Comparison of ENCODE assay signal across 9 mouse cellular contexts in the genomic region with DNA sequence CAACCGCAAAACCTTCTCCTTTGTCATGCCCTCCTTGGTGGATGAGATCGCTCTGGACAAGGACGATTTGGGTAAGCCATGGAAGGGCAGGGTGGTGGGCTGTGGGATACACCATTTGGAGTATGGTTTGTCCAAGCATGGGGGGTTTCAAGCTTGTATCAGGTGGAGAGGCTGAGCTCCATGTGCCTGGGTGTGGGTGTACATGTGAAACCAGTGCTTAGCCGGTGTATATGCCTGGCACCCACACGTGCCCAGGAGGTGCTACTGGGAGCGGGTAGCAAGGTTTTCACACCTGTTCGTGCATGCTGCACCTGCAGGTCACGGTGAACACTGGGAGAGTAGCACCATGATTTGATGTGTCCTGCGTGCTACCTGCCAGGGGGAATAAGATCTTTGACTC. TPM values are rescaled to one million over a fixed set of nuclear protein-coding genes. Genes with fewer than 3 reads are reported as not detected.
A peak's percentile ranks its signal among the peaks of the same experiment; 100 is the strongest.
DNase-seq lines count a peak whose midpoint lies in the region; ATAC-seq and TF ChIP-seq lines count a peak whose summit lies in the region.
"Had no signal": no experiment of that assay in that cellular context is flagged by ENCODE, and none has a peak within 500 bp of the region (broad histone marks: within the 10 kb centered on the region; RNA-seq: fewer than 3 reads in every experiment).

No protein-coding gene starts in this region.

- WGBS in forebrain, embryonic 13.5 days, result 82% methylated on average over 9 of the region's 9 CpGs
- 79% methylated on average over 9 of the region's 9 CpGs for WGBS in limb, embryonic 13.5 days

- peak overlapping the region; percentile 99 for H3K4me2 ChIP-seq in forebrain, embryonic 13.5 days
- peak overlapping the region; percentile 98 for H3K4me2 ChIP-seq in limb, embryonic 13.5 days (replicated peaks)

- peaks cover 18% of the 10 kb centered on the region for H3K4me1 ChIP-seq in forebrain, embryonic 13.5 days
- peaks cover 14% of the 10 kb centered on the region for H3K4me1 ChIP-seq in limb, embryonic 13.5 days

- intact Hi-C loops in left cerebral cortex, adult 2 months (cut with DNase I), result no loop called here
- intact Hi-C loops in left cerebral cortex, postnatal 10 days (cut with DNase I), result no loop called here

- no peaks in the 10 kb centered on the region for H3K9me3 ChIP-seq in forebrain, embryonic 13.5 days (replicated peaks)
- H3K9me3 ChIP-seq in limb, embryonic 13.5 days, result no peaks in the 10 kb centered on the region

- no peak for TF ChIP-seq CTCF in left cerebral cortex, adult 2 months (IDR thresholded peaks at IDR 0.05)

- ATAC-seq in forebrain, embryonic 13.5 days, result no peak
- no peak for ATAC-seq in limb, embryonic 13.5 days (ENCODE audit: low FRiP score, low read depth)
- no peak for ATAC-seq in megakaryocyte-erythroid progenitor cell, adult 5-6 weeks (replicated peaks; ENCODE audit: low FRiP score, low TSS enrichment, poor library complexity, severe bottlenecking)

- no peak for DNase-seq in left cerebral cortex, adult 2 months (ENCODE audit: extremely low spot score in 1 of 2, low spot score in 2 of 2)
- no peak for DNase-seq in left cerebral cortex, postnatal 10 days (ENCODE audit: extremely low spot score in 1 of 2, low spot score in 2 of 2)
- DNase-seq in skeletal muscle tissue, adult 2 months (ENCODE audit: low read depth, low spot score), result peak; percentile 62
- DNase-seq in urinary bladder, adult 18-20 months (ENCODE audit: low spot score in 2 of 2), result no peak
- DNase-seq: embryo, embryonic 11 days; lung, postnatal 14 days had no signal

- peak overlapping the region; percentile 93 for H3K27ac ChIP-seq in left cerebral cortex, adult 2 months
- no peak overlapping the region for H3K27ac ChIP-seq in forebrain, embryonic 13.5 days
- no peak overlapping the region for H3K27ac ChIP-seq in limb, embryonic 13.5 days

- H3K36me3 ChIP-seq in forebrain, embryonic 13.5 days (ENCODE audit: poor library complexity, severe bottlenecking), result peaks cover 46% of the 10 kb centered on the region
- H3K36me3 ChIP-seq in limb, embryonic 13.5 days, result peaks cover 41% of the 10 kb centered on the region

- no peaks in the 10 kb centered on the region for H3K27me3 ChIP-seq in forebrain, embryonic 13.5 days
- H3K27me3 ChIP-seq in limb, embryonic 13.5 days, result peaks cover 14% of the 10 kb centered on the region

- H3K4me3 ChIP-seq in left cerebral cortex, adult 2 months, result peak overlapping the region; percentile 72
- no peak overlapping the region for H3K4me3 ChIP-seq in forebrain, embryonic 13.5 days
- H3K4me3 ChIP-seq in limb, embryonic 13.5 days, result peak overlapping the region; percentile 72; the same call in 1 of the 2 replicates

- H3K9ac ChIP-seq in forebrain, embryonic 13.5 days, result 0 out of 2 replicates have a peak overlapping the region, but pooled peaks have one; percentile 85
- H3K9ac ChIP-seq in limb, embryonic 13.5 days, result peak overlapping the region; percentile 82; the same call in 1 of the 2 replicates

RNA-seq across cellular contexts. Expression of a gene that starts 1.9 kb away (rescaled TPM):
- total RNA-seq in left cerebral cortex, adult 2 months (2021), result 10 to 100 TPM; 25.3 to 28.4 TPM
- total RNA-seq in left cerebral cortex, postnatal 10 days (2021), result 10 to 100 TPM; 36.9 to 40.1 TPM
- polyA plus RNA-seq in forebrain, embryonic 13.5 days (2015; fragmentation: Nextera tagmentation; extraction: Ambion mirVana), result 23.3 and 29.6 TPM in 2 replicates
- 11.1 and 11.5 TPM in 2 replicates for polyA plus RNA-seq in limb, embryonic 13.5 days (2015; fragmentation: Nextera tagmentation; extraction: Ambion mirVana)
- 20.5 and 32.2 TPM in 2 replicates for total RNA-seq in megakaryocyte-erythroid progenitor cell, adult 5-6 weeks (2014; fragmentation: Nextera tagmentation)
- total RNA-seq in megakaryocyte-erythroid progenitor cell, adult 5-6 weeks (2017), result 11.4 and 43.0 TPM in 2 replicates

RNA-seq across cellular contexts. Expression of a gene that starts 8.4 kb away (rescaled TPM):
- 100 to 1,000 TPM; 644 to 664 TPM for total RNA-seq in left cerebral cortex, adult 2 months (2021)
- 100 to 1,000 TPM; 711 to 765 TPM for total RNA-seq in left cerebral cortex, postnatal 10 days (2021)
- polyA plus RNA-seq in forebrain, embryonic 13.5 days (2015; fragmentation: Nextera tagmentation; extraction: Ambion mirVana), result 1,416 and 1,661 TPM in 2 replicates
- polyA plus RNA-seq in limb, embryonic 13.5 days (2015; fragmentation: Nextera tagmentation; extraction: Ambion mirVana), result 1,961 and 2,001 TPM in 2 replicates
- total RNA-seq in megakaryocyte-erythroid progenitor cell, adult 5-6 weeks (2014; fragmentation: Nextera tagmentation), result 4,337 and 4,372 TPM in 2 replicates
- 1,747 and 2,464 TPM in 2 replicates for total RNA-seq in megakaryocyte-erythroid progenitor cell, adult 5-6 weeks (2017)

RNA-seq across cellular contexts. Expression of a gene that starts 8.8 kb away (rescaled TPM):
- 10 to 100 TPM; 66.8 to 70.2 TPM for total RNA-seq in left cerebral cortex, adult 2 months (2021)
- 10 to 100 TPM; 75.3 to 87.2 TPM for total RNA-seq in left cerebral cortex, postnatal 10 days (2021)
- polyA plus RNA-seq in forebrain, embryonic 13.5 days (2015; fragmentation: Nextera tagmentation; extraction: Ambion mirVana), result 311 and 314 TPM in 2 replicates
- 160 and 165 TPM in 2 replicates for polyA plus RNA-seq in limb, embryonic 13.5 days (2015; fragmentation: Nextera tagmentation; extraction: Ambion mirVana)
- 71.6 and 116 TPM in 2 replicates for total RNA-seq in megakaryocyte-erythroid progenitor cell, adult 5-6 weeks (2014; fragmentation: Nextera tagmentation)
- total RNA-seq in megakaryocyte-erythroid progenitor cell, adult 5-6 weeks (2017), result 28.4 and 36.8 TPM in 2 replicates

RNA-seq across cellular contexts. Expression of a gene that starts 19.3 kb away (rescaled TPM):
- total RNA-seq in left cerebral cortex, adult 2 months (2021), result 100 to 1,000 TPM; 127 to 139 TPM
- 10 to 100 TPM; 87.1 to 89.3 TPM for total RNA-seq in left cerebral cortex, postnatal 10 days (2021)
- polyA plus RNA-seq in forebrain, embryonic 13.5 days (2015; fragmentation: Nextera tagmentation; extraction: Ambion mirVana), result 22.4 and 26.5 TPM in 2 replicates
- polyA plus RNA-seq in limb, embryonic 13.5 days (2015; fragmentation: Nextera tagmentation; extraction: Ambion mirVana), result 30.9 and 36.8 TPM in 2 replicates
- total RNA-seq in megakaryocyte-erythroid progenitor cell, adult 5-6 weeks (2014; fragmentation: Nextera tagmentation), result 45.1 and 45.6 TPM in 2 replicates
- total RNA-seq in megakaryocyte-erythroid progenitor cell, adult 5-6 weeks (2017), result 56.5 and 77.5 TPM in 2 replicates

RNA-seq across cellular contexts. Expression of a gene that starts 19.8 kb away (rescaled TPM):
- total RNA-seq in left cerebral cortex, adult 2 months (2021), result 10 to 100 TPM; 19.9 to 22.2 TPM
- 10 to 100 TPM; 16.1 to 19.9 TPM for total RNA-seq in left cerebral cortex, postnatal 10 days (2021)
- polyA plus RNA-seq in forebrain, embryonic 13.5 days (2015; fragmentation: Nextera tagmentation; extraction: Ambion mirVana), result 29.1 and 30.3 TPM in 2 replicates
- 32.2 and 35.5 TPM in 2 replicates for polyA plus RNA-seq in limb, embryonic 13.5 days (2015; fragmentation: Nextera tagmentation; extraction: Ambion mirVana)
- total RNA-seq in megakaryocyte-erythroid progenitor cell, adult 5-6 weeks (2014; fragmentation: Nextera tagmentation), result 51.4 and 56.1 TPM in 2 replicates
- total RNA-seq in megakaryocyte-erythroid progenitor cell, adult 5-6 weeks (2017), result 18.9 and 19.3 TPM in 2 replicates
